In the genomic region with DNA sequence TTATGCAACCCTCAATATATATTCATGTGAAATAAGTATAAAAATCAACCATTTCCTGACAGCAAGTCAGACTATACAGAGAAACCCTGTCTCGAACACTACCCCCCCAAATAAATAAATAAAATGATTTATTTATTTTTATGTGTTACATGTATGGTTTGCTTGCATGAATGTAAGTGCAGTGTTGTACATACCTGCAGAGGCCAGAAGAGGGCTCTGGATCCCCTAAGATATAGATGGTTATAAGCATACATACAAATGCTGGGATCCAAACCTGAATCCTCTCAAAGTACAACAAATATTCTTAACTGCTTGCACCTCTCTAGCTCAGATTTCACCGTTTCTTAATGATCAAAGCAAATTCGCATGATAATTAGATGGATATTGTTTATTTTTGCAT, we compare ENCODE assay signal across 11 mouse cellular contexts. TPM values are rescaled to one million over a fixed set of nuclear protein-coding genes. Genes with fewer than 3 reads are reported as not detected.
DNase-seq lines count a peak whose midpoint lies in the region; ATAC-seq lines count a peak whose summit lies in the region.
"Had no signal": no experiment of that assay in that cellular context is flagged by ENCODE, and none has a peak within 500 bp of the region (broad histone marks: within the 10 kb centered on the region; RNA-seq: fewer than 3 reads in every experiment).

No protein-coding gene starts in this region.

- no peak overlapping the region for H3K9ac ChIP-seq in embryonic facial prominence, embryonic 11.5 days (replicated peaks; ENCODE audit: low read length)
- no peak overlapping the region for H3K9ac ChIP-seq in limb, embryonic 11.5 days (ENCODE audit: low read length)
- H3K9ac ChIP-seq: heart, embryonic 13.5 days; lung, embryonic 15.5 days; stomach, embryonic 15.5 days had no signal

- no peaks in the 10 kb centered on the region; the same call in 1 of the 2 replicates for H3K36me3 ChIP-seq in embryonic facial prominence, embryonic 11.5 days (replicated peaks; ENCODE audit: control insufficient read depth, insufficient read depth, low read depth, low read length)
- peaks cover 39% of the 10 kb centered on the region for H3K36me3 ChIP-seq in embryonic facial prominence, embryonic 10.5 days (replicated peaks)
- peaks cover 2% of the 10 kb centered on the region; the same call in 1 of the 2 replicates for H3K36me3 ChIP-seq in limb, embryonic 11.5 days (ENCODE audit: control insufficient read depth, insufficient read depth, low read length)
- H3K36me3 ChIP-seq in limb, embryonic 10.5 days, result peaks cover 27% of the 10 kb centered on the region

- no peak overlapping the region for H3K27ac ChIP-seq in embryonic facial prominence, embryonic 11.5 days (replicated peaks; ENCODE audit: low read depth, low read length)
- H3K27ac ChIP-seq in embryonic facial prominence, embryonic 10.5 days (replicated peaks), result no peak overlapping the region
- no peak overlapping the region for H3K27ac ChIP-seq in limb, embryonic 11.5 days (replicated peaks; ENCODE audit: low read depth, low read length)
- H3K27ac ChIP-seq in limb, embryonic 10.5 days, result no peak overlapping the region
- H3K27ac ChIP-seq: heart, embryonic 13.5 days; lung, embryonic 15.5 days; stomach, embryonic 15.5 days had no signal

- H3K27me3 ChIP-seq in embryonic facial prominence, embryonic 11.5 days (ENCODE audit: control insufficient read depth, insufficient read depth, low read length), result no peaks in the 10 kb centered on the region
- H3K27me3 ChIP-seq in embryonic facial prominence, embryonic 10.5 days (replicated peaks; ENCODE audit: low read depth, poor library complexity, severe bottlenecking), result no peaks in the 10 kb centered on the region
- no peaks in the 10 kb centered on the region for H3K27me3 ChIP-seq in limb, embryonic 11.5 days (ENCODE audit: control insufficient read depth, insufficient read depth, low read length)
- H3K27me3 ChIP-seq in limb, embryonic 10.5 days (ENCODE audit: low read depth, poor library complexity, severe bottlenecking), result no peaks in the 10 kb centered on the region
- H3K27me3 ChIP-seq: heart, embryonic 13.5 days; lung, embryonic 15.5 days; stomach, embryonic 15.5 days had no signal

- no peak overlapping the region for H3K4me3 ChIP-seq in embryonic facial prominence, embryonic 11.5 days (ENCODE audit: low read depth, low read length)
- H3K4me3 ChIP-seq in embryonic facial prominence, embryonic 10.5 days, result no peak overlapping the region
- H3K4me3 ChIP-seq in limb, embryonic 11.5 days (ENCODE audit: low read depth, low read length), result no peak overlapping the region
- no peak overlapping the region for H3K4me3 ChIP-seq in limb, embryonic 10.5 days
- H3K4me3 ChIP-seq: heart, embryonic 13.5 days; lung, embryonic 15.5 days; stomach, embryonic 15.5 days had no signal

- peak; percentile 56 for DNase-seq in embryonic facial prominence, embryonic 11.5 days (ENCODE audit: low spot score)
- DNase-seq in embryonic facial prominence, embryonic 10.5 days (ENCODE audit: low spot score), result no peak
- peak; percentile 28 for DNase-seq in limb, embryonic 11.5 days (ENCODE audit: low spot score)
- no peak for DNase-seq in limb, embryonic 10.5 days (ENCODE audit: low spot score)
- peak; percentile 7 for DNase-seq in c-Kit-positive CD71-negative TER-119-negative erythroid progenitor cells, embryonic 14.5 days (ENCODE audit: low read depth)
- peak; percentile 29 for DNase-seq in heart, postnatal 4 days
- DNase-seq in retina, postnatal 1 day, result peak; percentile 81
- DNase-seq in gastrocnemius, postnatal 14 days, result no peak

- no peak overlapping the region for H3K4me2 ChIP-seq in embryonic facial prominence, embryonic 11.5 days (ENCODE audit: low read depth, low read length)
- H3K4me2 ChIP-seq in limb, embryonic 11.5 days (ENCODE audit: low read depth, severe bottlenecking), result no peak overlapping the region
- H3K4me2 ChIP-seq: heart, embryonic 13.5 days; lung, embryonic 15.5 days; stomach, embryonic 15.5 days had no signal

- ATAC-seq in embryonic facial prominence, embryonic 11.5 days (replicated peaks; ENCODE audit: insufficient number of reproducible peaks, low FRiP score, low TSS enrichment, low read depth), result no peak
- no peak for ATAC-seq in limb, embryonic 11.5 days (ENCODE audit: insufficient number of reproducible peaks, low FRiP score, low TSS enrichment, low read depth)

- no peaks in the 10 kb centered on the region for H3K4me1 ChIP-seq in embryonic facial prominence, embryonic 11.5 days (ENCODE audit: control insufficient read depth, insufficient read depth, low read length)
- no peaks in the 10 kb centered on the region for H3K4me1 ChIP-seq in embryonic facial prominence, embryonic 10.5 days
- no peaks in the 10 kb centered on the region for H3K4me1 ChIP-seq in limb, embryonic 11.5 days (ENCODE audit: control insufficient read depth, insufficient read depth, low read length)
- no peaks in the 10 kb centered on the region for H3K4me1 ChIP-seq in limb, embryonic 10.5 days
- H3K4me1 ChIP-seq: lung, embryonic 15.5 days; stomach, embryonic 15.5 days had no signal

- intact Hi-C loops in gastrocnemius, postnatal 14 days (cut with DNase I; ENCODE audit: low total_unique reads), result loop anchor here (5.0 kb wide), 1 partner anchor 65 kb away; no protein-coding TSS in a partner anchor

- WGBS in embryonic facial prominence, embryonic 11.5 days, result 68% methylated on average over 3 of the region's 3 CpGs
- 73% methylated on average over 3 of the region's 3 CpGs for WGBS in embryonic facial prominence, embryonic 10.5 days
- WGBS in limb, embryonic 11.5 days, result 80% methylated on average over 3 of the region's 3 CpGs
- 74% methylated on average over 3 of the region's 3 CpGs for WGBS in limb, embryonic 10.5 days

- no peaks in the 10 kb centered on the region for H3K9me3 ChIP-seq in embryonic facial prominence, embryonic 11.5 days (replicated peaks; ENCODE audit: control insufficient read depth, low read length)
- H3K9me3 ChIP-seq in embryonic facial prominence, embryonic 10.5 days, result no peaks in the 10 kb centered on the region
- no peaks in the 10 kb centered on the region for H3K9me3 ChIP-seq in limb, embryonic 11.5 days (ENCODE audit: control insufficient read depth, low read length)
- H3K9me3 ChIP-seq in limb, embryonic 10.5 days (replicated peaks), result no peaks in the 10 kb centered on the region
- H3K9me3 ChIP-seq: heart, embryonic 13.5 days; lung, embryonic 15.5 days; stomach, embryonic 15.5 days had no signal

RNA-seq across cellular contexts. Expression of a gene that starts 51.5 kb away (rescaled TPM):
- 2.1 and 2.4 TPM in 2 replicates for polyA plus RNA-seq in embryonic facial prominence, embryonic 11.5 days (2014; fragmentation: Nextera tagmentation; extraction: Ambion mirVana)
- polyA plus RNA-seq in embryonic facial prominence, embryonic 10.5 days (2016; fragmentation: Nextera tagmentation; extraction: Ambion mirVana), result 2.6 and 3.1 TPM in 2 replicates
- polyA plus RNA-seq in limb, embryonic 11.5 days (2014; fragmentation: Nextera tagmentation; extraction: Ambion mirVana), result 0.88 and 1.3 TPM in 2 replicates
- 1.5 and 1.6 TPM in 2 replicates for polyA plus RNA-seq in limb, embryonic 10.5 days (2016; fragmentation: Nextera tagmentation; extraction: Ambion mirVana)
- 10 to 100 TPM; 31.5 to 32.3 TPM for total RNA-seq in heart, postnatal 4 days (2021)
- under 1 TPM; 0.31 to 0.45 TPM for total RNA-seq in gastrocnemius, postnatal 14 days (2021)

RNA-seq across cellular contexts. Expression of a gene that starts 55.0 kb away (rescaled TPM):
- polyA plus RNA-seq in embryonic facial prominence, embryonic 11.5 days (2014; fragmentation: Nextera tagmentation; extraction: Ambion mirVana), result 13.8 and 16.8 TPM in 2 replicates
- polyA plus RNA-seq in embryonic facial prominence, embryonic 10.5 days (2016; fragmentation: Nextera tagmentation; extraction: Ambion mirVana), result 13.2 and 15.2 TPM in 2 replicates
- polyA plus RNA-seq in limb, embryonic 11.5 days (2014; fragmentation: Nextera tagmentation; extraction: Ambion mirVana), result 13.2 and 15.6 TPM in 2 replicates
- polyA plus RNA-seq in limb, embryonic 10.5 days (2016; fragmentation: Nextera tagmentation; extraction: Ambion mirVana), result 13.0 and 13.9 TPM in 2 replicates
- 10 to 100 TPM in 1 of 2 experiments, 1 to 10 TPM in 1; 7.1 to 10.0 TPM for total RNA-seq in heart, postnatal 4 days (2021)
- 10 to 100 TPM; 11.1 to 13.8 TPM for total RNA-seq in gastrocnemius, postnatal 14 days (2021)

RNA-seq across cellular contexts. Expression of a gene that starts 58.6 kb away (rescaled TPM):
- polyA plus RNA-seq in embryonic facial prominence, embryonic 11.5 days (2014; fragmentation: Nextera tagmentation; extraction: Ambion mirVana), result 93.5 and 96.0 TPM in 2 replicates
- polyA plus RNA-seq in embryonic facial prominence, embryonic 10.5 days (2016; fragmentation: Nextera tagmentation; extraction: Ambion mirVana), result 64.9 and 71.3 TPM in 2 replicates
- 72.1 and 78.9 TPM in 2 replicates for polyA plus RNA-seq in limb, embryonic 11.5 days (2014; fragmentation: Nextera tagmentation; extraction: Ambion mirVana)
- polyA plus RNA-seq in limb, embryonic 10.5 days (2016; fragmentation: Nextera tagmentation; extraction: Ambion mirVana), result 53.4 and 60.4 TPM in 2 replicates
- 10 to 100 TPM; 76.7 to 83.4 TPM for total RNA-seq in heart, postnatal 4 days (2021)
- total RNA-seq in gastrocnemius, postnatal 14 days (2021), result 10 to 100 TPM; 34.3 to 35.7 TPM

Comparison
In these comparisons a context has a peak if more than half of its experiments do, and no peak if none do; other contexts are left out.
1. DNase-seq: peak in embryonic facial prominence, embryonic 11.5 days (single experiment), limb, embryonic 11.5 days (single experiment), c-Kit-positive CD71-negative TER-119-negative erythroid progenitor cells, embryonic 14.5 days (single experiment), heart, postnatal 4 days (single experiment) and retina, postnatal 1 day (single experiment); none in embryonic facial prominence, embryonic 10.5 days (single experiment), limb, embryonic 10.5 days (single experiment) and gastrocnemius, postnatal 14 days (single experiment).